Mouse (Mus musculus): ENCODE data around the gene Enah.

Gene Enah

GRCm38 (mm10) chr1:181847396-181847795 is 172.4 kb downstream of the Enah start:
- in situ Hi-C loops (cut with MboI, MseI): loop anchor here (10.0 kb wide), 1 partner anchor 833 kb away; no protein-coding TSS in a partner anchor
